Mouse (Mus musculus): ENCODE measurements around the gene Gm49510.

Gene Gm49510

GRCm38 (mm10) chr15:78899409-78899739 lies at the start of gene Gm49510:
Gm49510 (plus strand) TSS chr15:78899667.
- DNase-seq = no peak

- no peak for DNase-seq
Measured at GRCm38 (mm10) chr15:78850059-78850824, 49.2 kb upstream of the Gm49510 start.

GRCm38 (mm10) chr15:78850944-78851343 lies 48.5 kb upstream of the Gm49510 start:
- no peak for DNase-seq

- peak; percentile 89 for DNase-seq
Measured at GRCm38 (mm10) chr15:78851505-78852153, 47.8 kb upstream of the Gm49510 start.

- DNase-seq = no peak
Measured at GRCm38 (mm10) chr15:78855303-78855965, 44.0 kb upstream of the Gm49510 start, which contains the start of gene Lgals2. Lgals2 (minus strand) TSS chr15:78855529.

- DNase-seq = peak; percentile 69
Measured at GRCm38 (mm10) chr15:78857009-78857408, 42.5 kb upstream of the Gm49510 start.

GRCm38 (mm10) chr15:78859311-78859710 lies 40.2 kb upstream of the Gm49510 start:
- no peak for DNase-seq

- DNase-seq = no peak
Measured at GRCm38 (mm10) chr15:78859714-78860113, 39.8 kb upstream of the Gm49510 start.

- DNase-seq = no peak
Measured at GRCm38 (mm10) chr15:78862280-78862679, 37.2 kb upstream of the Gm49510 start.

- no peak for DNase-seq
Measured at GRCm38 (mm10) chr15:78863154-78863553, 36.3 kb upstream of the Gm49510 start.

- no peak for DNase-seq
Measured at GRCm38 (mm10) chr15:78863852-78864253, 35.6 kb upstream of the Gm49510 start.

- DNase-seq = no peak
Measured at GRCm38 (mm10) chr15:78868398-78868797, 31.1 kb upstream of the Gm49510 start.

GRCm38 (mm10) chr15:78868826-78869233 lies 30.6 kb upstream of the Gm49510 start:
- no peak for DNase-seq

GRCm38 (mm10) chr15:78869775-78870174 lies 29.7 kb upstream of the Gm49510 start:
- DNase-seq = peak; percentile 42

GRCm38 (mm10) chr15:78872021-78872608 lies 27.4 kb upstream of the Gm49510 start:
- DNase-seq = no peak

- no peak for DNase-seq
Measured at GRCm38 (mm10) chr15:78873803-78874435, 25.5 kb upstream of the Gm49510 start.

- no peak for DNase-seq
Measured at GRCm38 (mm10) chr15:78874989-78875388, 24.5 kb upstream of the Gm49510 start.

- DNase-seq = no peak
Measured at GRCm38 (mm10) chr15:78875537-78875936, 23.9 kb upstream of the Gm49510 start.

- peak; percentile 78 for DNase-seq
Measured at GRCm38 (mm10) chr15:78876258-78876696, 23.2 kb upstream of the Gm49510 start.

GRCm38 (mm10) chr15:78876991-78877809 lies 22.3 kb upstream of the Gm49510 start, which contains the start of gene Gga1:
Gga1 (plus strand) TSS chr15:78877190.
- peak; percentile 95 for DNase-seq

GRCm38 (mm10) chr15:78877810-78878390 lies 21.6 kb upstream of the Gm49510 start:
- DNase-seq = no peak

All from right cerebral cortex, adult 18-20 months (tissue).